Mouse (Mus musculus) c-Kit-negative CD71-positive TER-119-positive erythroid progenitor cells, embryonic 14.5 days (primary cell): ENCODE measurements around the gene Tctn1.

Experiments used
- DNase-seq: peaks from one replicate; pipeline ENCODE4 v3.0.0-alpha.2; 2013; ENCODE audit warnings: low read depth, low spot score

Gene Tctn1

DNA sequence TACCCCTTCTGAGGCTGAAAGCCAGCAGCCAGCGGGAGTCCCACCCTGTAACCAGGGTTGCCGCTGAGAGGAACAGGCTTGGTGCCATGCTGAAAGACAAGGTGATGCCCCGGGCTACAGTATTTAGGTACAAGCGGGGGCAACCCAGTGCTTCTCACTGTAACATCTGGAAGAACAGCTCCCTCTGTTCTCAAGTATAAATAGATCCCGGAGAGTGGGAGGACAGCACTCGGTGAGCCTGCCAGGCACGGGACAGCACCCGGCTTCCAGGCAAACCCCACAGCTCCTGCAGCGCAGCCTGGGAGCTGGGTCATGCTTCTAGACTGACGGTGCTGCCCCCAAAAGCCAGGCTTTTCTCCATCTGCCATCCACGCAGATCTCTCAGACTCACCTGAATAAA is 16.7 kb downstream of the Tctn1 start:
- no peak for DNase-seq

DNA sequence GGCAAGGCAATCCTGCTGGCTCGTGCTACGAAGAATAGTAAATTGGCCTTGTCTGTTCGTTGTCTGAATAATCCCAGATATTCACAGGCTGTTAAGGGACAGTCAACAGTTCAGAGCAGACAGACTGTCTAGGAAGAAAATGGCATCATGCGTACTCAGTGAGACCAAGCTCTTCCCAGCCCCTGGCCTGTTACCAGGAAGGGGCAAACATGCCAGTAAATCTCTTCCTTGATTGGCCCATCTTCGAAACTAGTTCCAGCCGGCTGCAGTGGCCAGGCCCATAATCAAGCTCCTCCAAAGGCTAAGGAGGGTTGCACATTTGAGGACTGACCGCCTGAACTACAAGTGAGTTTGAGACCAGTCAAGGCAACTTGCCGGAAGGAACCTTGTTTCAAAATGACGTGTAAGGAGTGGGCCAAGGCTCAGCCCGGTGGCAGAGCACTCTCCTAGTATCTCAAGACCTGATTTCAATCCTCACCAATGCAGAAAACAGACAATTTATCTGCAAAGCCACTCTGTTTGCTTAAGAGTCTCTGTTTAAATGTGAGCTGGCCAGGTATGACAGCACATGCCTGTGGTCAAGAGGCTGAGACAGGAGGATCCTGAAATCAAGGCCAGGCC is 17.6 kb downstream of the Tctn1 start:
- DNase-seq: no peak

DNA sequence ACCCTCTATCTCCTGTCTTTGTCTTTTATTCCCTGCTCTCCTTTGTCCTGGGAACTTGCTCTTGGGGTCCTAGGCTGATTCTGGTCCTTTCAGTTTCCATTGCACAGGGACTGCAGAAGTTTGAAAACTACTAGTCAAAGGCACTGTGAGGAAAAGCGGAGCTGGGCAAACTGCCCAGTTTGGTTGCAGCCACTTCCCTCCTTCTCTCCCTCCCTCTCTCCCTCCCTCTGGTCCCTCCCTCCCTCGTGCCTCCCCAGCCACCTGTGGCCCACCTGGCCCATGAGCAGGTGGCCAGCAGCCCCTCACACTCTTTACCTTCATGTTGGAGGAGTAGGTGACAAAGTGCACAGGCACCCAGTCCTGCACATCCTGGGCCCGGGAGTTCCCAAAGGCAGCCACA is 19.1 kb downstream of the Tctn1 start:
- no peak for DNase-seq

DNA sequence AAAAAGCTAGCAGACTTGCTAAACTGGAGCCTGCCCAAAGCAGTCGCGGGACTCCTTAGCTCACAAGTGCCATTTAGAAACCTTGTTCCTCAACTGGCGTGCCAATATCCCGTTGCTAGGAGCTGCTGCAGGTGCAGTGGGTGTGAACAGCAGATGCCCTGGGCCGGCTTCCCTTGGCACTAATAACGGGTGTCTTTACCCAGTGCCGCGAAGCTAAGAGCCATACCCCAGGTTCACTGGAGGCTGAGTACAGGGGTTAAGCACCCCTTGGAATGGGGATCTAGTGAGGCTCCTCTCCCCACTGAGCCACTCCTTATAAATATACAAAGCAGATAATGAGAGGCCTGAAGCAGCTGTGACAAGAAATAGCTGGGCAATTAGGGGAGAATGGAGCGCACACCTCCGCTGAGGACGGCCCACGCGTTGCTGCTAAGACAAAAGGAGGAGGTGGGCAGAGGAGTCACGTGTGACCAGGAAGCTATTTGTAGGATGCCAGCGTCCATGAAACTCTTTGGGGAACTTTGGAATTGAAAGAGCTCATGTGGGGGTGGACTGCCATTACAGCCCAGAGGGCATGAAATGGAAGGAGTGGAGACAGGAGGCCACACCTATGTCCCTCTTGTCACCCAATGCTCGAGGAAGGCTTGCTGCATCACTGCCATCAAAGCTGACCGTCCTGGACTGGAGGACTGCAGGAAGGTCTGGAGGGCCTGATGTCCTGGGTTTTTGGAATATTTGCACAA is 20.3 kb downstream of the Tctn1 start:
- no peak for DNase-seq

DNA sequence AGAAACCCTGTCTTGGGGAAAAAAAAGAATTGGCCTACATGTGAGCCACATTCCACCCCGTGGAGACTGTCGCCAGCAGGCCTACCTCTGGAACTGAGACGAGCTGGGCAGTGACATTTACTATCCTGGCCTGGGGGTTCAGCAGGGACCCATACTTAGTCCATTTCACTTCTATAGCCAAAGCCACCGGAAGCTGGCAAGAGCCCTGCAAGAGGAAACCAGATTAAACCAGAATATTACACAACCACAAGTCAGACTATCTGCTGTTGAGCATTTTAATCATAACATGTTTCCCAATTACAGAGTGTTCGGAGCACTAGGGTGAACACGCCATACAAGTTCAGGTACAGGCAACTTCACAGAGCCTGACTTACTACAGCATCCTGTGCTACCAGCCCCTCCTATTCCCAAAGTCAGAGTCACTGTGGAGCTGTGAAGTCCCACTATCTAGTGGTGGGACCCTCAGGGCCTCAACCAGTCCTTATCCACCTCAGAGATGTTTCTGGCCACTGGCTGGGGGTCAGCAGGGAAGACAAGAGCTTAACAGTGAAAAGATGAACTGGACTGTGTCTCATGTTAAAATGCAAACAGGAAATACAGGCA is 21.6 kb downstream of the Tctn1 start:
- DNase-seq: no peak

DNA sequence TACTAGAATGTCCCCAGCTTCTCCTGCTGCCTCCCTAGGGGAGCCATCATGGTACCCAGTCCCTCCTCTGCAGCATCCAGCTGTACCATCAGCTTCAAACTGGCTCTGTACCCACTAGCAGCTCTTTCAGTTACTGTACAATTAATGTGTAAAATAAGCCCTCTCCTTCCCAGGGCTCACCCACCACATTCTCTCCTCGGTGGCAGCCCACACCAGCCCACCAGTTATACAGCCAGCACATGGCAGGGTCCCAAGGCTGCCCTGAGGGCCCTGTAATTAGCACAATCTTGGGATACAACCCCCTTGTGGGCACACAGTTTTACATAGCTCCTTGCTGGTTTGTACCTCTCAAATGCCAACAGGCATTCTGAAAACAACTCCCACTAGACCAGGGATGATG is 23.3 kb downstream of the Tctn1 start:
- no peak for DNase-seq

DNA sequence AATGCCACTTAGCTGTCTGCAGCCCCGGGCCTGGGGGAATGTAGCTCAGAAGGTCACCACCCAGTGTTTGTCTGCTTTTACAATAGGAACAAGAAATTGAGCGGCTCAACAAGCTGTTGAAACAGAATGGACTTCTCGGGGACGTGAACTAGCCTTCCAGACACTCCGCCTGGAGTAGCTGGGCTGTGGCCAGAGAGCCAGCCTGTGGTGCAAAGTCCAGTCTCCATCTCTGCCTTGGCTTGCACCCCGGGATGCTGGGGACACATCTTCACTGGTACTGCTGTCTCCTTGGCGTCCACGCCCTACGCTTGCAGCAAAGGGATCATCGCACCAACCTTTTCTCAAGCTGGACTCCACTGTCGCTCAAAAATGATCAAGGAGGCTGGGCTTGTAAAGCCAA is 23.7 kb downstream of the Tctn1 start:
- DNase-seq: no peak

DNA sequence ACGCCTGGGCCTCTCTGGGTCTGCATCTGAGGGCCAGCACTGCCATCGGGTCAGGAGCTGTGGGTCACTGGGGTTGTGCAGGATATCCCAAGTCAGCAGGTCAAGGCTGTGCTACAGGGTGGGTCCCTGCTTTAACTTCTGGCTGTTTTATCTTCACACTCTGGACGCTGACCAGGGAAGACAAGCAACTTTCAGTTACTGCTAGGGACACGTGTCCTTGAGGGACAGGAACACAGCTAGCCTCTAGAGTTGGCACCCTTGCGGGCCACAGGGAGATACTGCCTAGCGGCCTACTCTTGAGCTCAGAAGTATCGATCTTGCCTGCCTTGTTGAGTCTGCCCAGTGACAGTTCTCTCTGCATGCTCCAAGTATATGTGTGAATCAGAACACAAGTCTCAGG is 24.6 kb downstream of the Tctn1 start:
- no peak for DNase-seq

DNA sequence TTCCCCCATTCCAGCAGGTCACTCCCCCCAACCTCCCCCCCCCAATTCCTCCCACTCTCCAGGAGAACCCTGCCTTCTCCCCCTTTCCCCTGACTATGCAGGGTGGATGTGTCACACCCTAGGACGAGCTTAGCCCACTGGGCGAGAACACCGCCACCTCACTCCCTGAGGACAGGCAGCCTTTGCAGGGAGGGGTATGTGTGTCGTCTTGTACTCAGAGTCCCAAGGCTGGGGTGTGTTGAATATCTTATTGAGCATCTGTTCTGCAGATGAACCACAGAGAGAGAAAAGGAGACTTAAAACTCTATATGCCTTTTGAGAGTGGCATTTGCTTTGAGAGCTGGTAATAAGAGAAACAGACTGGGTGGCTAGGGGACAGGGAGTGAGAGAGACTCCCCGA is 27.1 kb downstream of the Tctn1 start:
- DNase-seq: no peak

DNA sequence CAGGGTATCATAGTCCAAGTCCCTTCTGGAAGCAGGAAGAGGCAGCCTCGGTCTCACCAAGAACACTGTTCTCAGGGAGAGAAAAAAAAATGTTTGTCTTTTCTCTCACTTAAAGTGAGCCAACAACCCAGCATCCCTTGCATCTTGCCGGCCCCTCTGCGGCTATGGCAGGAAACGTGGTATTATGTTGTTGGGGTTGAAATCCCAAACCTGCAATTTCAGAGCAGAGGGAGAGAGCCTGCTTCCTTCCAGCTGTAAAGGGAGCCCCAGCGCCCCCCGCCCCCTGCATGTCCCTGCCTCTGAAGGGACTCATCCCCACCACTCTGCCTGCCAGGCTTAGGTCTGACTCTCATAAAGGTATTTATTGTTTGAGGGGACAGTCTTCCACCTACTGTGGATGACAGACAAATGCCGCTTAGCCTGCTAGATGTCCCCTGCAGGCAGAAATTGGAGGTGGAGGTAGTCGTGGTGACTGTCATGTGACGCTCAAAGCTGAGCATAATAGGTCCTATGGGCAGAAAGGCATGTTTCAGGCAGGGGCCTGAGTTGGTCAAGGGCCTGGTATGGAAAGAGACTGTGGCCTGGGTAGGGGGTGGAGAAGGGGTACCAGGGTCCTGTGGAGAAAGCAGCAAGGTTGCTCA is 28.9 kb downstream of the Tctn1 start:
- DNase-seq: no peak

DNA sequence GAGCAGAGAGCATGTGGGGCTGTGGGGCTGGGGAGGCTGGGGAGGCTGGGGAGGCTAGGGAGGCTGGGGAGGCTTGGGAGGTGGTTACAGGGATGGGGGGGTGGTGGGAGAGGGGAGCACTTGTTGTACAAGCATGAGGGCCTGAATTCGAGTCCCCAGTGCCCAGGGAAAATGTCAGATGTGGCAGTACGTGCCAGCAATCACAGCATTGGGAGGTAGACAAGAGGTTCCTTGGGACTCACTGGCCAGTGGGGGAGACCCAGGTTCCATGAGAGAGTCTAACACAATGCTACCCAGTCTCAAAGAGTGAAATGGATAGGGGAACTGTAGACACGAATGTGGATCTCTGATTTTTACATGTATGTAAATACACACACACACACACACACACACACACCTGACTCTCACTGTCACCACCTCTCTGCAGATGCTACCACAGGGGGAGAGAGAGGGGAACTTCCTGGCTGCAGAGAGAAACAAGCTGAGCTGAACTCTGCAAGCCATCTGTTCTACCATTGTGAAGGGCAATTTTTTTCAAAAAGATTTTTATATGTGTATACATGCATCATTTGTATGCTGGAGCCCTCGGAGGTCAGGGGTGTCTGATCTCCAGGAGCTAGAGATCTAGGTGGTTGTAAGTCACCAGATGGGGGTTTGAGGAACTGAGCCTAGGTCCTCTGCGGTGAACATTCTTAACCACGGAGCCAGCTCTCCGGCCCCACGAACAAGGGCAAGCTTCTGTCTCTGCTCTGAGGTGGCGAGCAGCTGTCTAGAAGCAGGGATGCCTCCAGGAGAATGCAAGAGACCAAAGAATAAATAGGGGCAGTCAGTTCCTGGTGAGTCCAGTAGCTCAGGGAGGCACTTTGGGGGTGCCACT is 29.7 kb downstream of the Tctn1 start:
- DNase-seq: no peak

DNA sequence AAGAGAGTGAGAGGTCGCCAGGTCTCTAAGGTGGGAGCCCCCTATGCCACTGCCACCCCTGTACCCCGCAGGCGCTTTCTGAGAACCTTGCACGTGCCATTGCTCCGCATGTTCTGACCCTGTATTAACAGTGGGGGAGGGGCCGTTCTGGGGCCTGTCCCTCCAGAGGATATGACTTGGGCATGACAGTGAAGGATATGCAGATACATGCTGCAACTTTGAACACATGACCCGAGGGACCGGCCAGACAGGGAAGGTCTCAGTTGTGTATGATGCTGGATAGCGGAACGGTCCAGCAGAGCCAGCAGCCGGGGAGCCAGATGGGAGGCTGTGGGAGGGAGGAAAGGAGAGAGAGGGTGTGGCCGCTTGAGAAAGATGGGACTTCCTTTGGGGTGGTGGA is 30.6 kb downstream of the Tctn1 start:
- DNase-seq: no peak

DNA sequence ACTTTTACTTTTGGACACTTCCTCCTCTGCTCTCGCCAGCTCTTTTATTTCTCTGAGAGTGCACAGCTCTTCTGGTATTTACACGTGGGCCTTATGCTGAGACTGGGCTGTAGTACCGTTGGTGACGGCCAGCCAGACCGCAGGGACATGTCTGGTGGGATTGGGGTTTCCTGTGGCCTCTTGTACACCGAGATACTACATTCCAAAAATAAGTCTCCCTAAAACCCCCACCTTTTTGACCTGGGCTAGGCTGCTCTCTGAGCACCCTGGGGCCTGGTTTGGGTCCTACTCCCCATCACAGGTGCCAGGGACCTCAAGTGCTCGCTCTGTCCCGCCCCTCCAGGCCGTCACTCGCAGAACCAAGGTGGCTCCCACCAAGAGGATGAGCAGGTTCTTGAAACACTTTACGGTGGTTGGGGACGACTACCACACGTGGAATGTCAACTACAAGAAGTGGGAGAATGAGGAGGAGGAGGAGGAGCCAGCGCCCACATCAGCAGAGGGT is 31.1 kb downstream of the Tctn1 start:
- no peak for DNase-seq

DNA sequence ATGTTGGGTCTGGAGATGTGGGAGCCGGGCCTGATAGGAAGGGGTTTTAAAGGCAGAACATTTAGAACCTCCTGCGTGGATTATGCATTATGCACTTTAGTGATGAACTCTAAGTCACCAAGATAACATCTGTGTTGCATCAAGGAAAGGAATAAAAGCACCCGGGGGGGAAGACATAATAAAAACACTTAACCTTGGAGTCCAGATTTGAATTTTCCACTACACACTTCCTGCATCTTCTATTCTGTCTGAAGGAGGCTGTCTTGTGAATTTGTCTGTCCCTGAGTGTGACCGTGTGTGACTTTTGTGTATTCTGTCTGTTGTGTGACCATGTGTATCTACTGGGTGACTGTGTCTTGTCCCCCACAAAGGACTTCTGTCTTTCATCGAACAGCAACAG is 32.3 kb downstream of the Tctn1 start:
- DNase-seq: no peak

DNA sequence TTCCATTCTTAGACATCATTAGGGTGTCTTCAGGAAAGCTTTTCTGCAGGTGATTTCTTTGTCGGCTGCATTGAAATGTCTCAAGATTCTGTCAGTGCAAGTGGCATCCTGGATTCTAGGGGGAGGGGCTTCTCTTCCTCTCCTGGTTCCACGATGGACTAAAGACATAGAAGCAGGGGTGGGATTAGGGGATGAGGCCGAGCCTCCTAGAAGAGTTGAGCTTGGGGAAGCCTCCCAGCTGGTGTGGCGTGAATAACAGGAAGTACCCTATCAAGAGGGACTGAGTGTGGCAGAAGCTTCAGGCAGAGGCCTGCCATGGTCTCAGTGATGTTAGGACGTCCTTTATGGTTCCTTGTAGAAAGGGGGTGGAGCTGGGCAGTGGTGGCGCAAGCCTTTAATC is 32.8 kb downstream of the Tctn1 start:
- no peak for DNase-seq

DNA sequence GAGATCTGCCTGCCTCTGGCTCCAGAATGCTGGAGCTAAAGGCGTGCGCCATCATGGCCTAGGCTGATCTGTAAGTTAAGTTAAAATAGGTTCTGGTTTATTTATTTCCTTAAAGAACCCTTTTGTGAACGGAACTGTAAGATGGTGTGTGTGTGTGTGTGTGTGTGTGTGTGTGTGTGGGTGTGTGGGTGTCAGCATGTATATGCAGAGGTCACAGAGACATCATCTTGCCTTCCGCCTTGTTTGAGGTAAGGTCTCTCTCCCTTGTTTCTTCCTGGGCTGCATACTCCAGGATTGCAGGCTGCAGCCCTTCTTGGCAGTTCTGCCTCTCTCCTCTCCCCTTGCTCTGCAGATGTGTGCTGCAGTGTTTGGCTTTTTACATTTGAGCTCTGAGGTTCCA is 33.4 kb downstream of the Tctn1 start:
- DNase-seq: no peak

DNA sequence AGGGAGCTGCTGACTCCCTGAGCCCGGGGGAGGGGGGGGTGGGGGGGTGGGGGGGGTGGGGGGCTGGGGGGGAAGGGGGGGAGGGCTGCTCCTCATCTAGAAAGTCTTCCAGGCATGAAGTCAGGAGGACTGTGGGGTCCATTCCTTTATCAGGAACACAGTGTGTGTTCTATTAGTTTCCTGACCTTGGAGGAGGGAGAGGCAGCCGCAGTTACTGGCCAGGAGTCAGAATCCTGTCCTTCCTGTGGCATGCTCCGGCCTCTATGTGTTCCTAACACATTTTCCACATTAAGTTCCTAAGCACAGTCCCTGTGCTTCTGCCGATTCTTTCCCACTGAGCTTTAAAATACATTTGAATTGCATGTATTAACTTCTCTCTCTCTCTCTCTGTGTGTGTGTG is 35.5 kb downstream of the Tctn1 start:
- DNase-seq: no peak

DNA sequence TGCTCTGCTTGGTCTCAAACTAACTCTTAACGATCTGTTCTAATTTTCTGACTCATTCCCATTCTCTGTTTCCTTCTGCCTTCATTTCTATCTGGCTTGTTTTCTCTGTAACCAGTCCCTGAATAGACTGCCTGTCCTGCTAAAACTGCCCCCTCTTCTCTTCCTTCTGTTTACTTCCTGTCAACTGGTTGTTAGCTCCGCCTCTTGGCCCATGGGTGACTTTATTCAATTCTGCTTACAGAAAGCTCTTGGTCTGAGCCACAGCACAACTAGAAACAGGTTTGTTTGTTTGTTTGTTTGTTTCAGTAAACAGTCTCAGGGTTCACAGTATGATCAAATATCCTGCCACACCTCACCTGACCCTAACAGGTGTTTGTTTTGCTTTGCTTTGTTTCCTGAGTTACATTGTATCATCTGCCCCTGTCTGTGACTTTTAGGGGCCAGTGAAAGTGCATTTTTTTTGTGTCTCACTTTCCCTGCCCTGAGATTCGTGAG is 35.9 kb downstream of the Tctn1 start:
- DNase-seq: no peak

DNA sequence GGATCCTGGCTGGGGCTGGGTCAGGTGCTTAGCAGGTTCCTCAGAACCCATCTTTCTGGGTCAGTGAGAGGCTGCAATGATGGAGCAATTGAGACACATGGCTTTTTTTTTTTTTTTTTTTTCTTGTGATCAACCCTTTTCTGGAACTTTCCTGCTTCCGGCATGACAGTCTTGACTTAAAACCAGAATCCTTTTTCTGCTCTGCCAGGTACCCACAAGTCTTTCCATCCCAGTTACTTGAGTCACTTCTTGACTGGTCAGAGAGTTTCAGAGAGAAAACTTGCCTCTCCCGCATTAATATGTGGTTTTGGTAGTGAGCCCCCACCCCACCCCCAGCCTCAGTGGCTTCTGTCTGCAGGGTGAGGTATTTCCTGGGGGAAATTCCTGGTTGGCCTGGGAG is 40.0 kb downstream of the Tctn1 start:
- no peak for DNase-seq

DNA sequence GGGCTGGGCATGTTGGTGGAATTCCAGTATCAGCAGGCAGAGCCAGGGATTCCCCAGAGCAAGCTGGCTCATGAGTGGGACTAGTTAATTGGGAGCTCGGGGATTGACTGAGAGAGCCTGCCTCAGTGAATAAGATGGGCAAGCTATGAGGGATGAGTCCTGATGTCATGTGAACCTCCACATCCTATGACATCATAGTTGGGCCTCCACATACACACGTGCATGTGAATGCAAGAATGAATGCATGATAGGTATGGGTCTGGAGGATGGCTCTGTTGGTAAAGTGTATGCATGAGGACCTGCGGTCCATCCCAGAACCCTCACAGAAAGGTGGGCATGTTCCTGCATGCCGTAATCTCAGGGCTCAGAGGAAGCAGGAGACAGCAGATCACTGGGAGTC is 43.2 kb downstream of the Tctn1 start:
- no peak for DNase-seq
